Comparison of ENCODE assay signal across 13 mouse cellular contexts in genomic region chr3:98098676-98099075, GRCm38 (mm10).
DNase-seq lines count a peak whose midpoint lies in the region; ATAC-seq and TF ChIP-seq lines count a peak whose summit lies in the region.
"Had no signal": no experiment of that assay in that cellular context is flagged by ENCODE, and none has a peak within 500 bp of the region (broad histone marks: within the 10 kb centered on the region; RNA-seq: fewer than 3 reads in every experiment).

No protein-coding gene starts in this region.

- H3K36me3 ChIP-seq in kidney, embryonic 15.5 days, result peaks cover 77% of the 10 kb centered on the region
- peaks cover 66% of the 10 kb centered on the region for H3K36me3 ChIP-seq in lung, embryonic 15.5 days
- H3K36me3 ChIP-seq in stomach, postnatal 0 days (ENCODE audit: control insufficient read depth, insufficient read depth, low read length), result peaks cover 42% of the 10 kb centered on the region
- H3K36me3 ChIP-seq in heart, embryonic 11.5 days (ENCODE audit: control insufficient read depth, insufficient read depth, low read length), result peaks cover 37% of the 10 kb centered on the region

- no peak overlapping the region for H3K4me3 ChIP-seq in kidney, embryonic 15.5 days (replicated peaks)
- H3K4me3 ChIP-seq in lung, embryonic 15.5 days, result no peak overlapping the region
- H3K4me3 ChIP-seq in stomach, postnatal 0 days (ENCODE audit: low read depth, low read length), result no peak overlapping the region
- H3K4me3 ChIP-seq in heart, embryonic 11.5 days (ENCODE audit: low read depth, low read length), result no peak overlapping the region
- H3K4me3 ChIP-seq: heart, embryonic 12.5 days; hindbrain, embryonic 10.5 days; limb, embryonic 13.5 days; megakaryocyte, embryonic 14.5 days; myocyte had no signal

- TF ChIP-seq EP300 in stomach, postnatal 0 days (optimal IDR thresholded peaks at IDR 0.05), result no peak

- no peak for TF ChIP-seq CTCF in stomach, postnatal 0 days (IDR thresholded peaks at IDR 0.05; ENCODE audit: low read depth)

- DNase-seq in urinary bladder, postnatal 25 days (ENCODE audit: low spot score), result peak; percentile 27
- DNase-seq in urinary bladder, postnatal 10 days (ENCODE audit: low spot score), result no peak
- peak; percentile 76 for DNase-seq in stomach, postnatal 0 days (ENCODE audit: low spot score)
- DNase-seq in layer of hippocampus, postnatal 25 days (ENCODE audit: extremely low spot score in 1 of 2, low spot score in 1 of 2), result no peak

- no peak overlapping the region for H3K9ac ChIP-seq in kidney, embryonic 15.5 days
- no peak overlapping the region for H3K9ac ChIP-seq in lung, embryonic 15.5 days
- no peak overlapping the region for H3K9ac ChIP-seq in stomach, postnatal 0 days (ENCODE audit: low read length)
- H3K9ac ChIP-seq in heart, embryonic 11.5 days (ENCODE audit: low read depth, low read length), result no peak overlapping the region
- H3K9ac ChIP-seq: heart, embryonic 12.5 days; limb, embryonic 13.5 days had no signal

- WGBS in kidney, embryonic 15.5 days, result 68% methylated on average over 5 of the region's 5 CpGs
- 58% methylated on average over 5 of the region's 5 CpGs for WGBS in lung, embryonic 15.5 days
- WGBS in stomach, postnatal 0 days, result 55% methylated on average over 5 of the region's 5 CpGs
- 91% methylated on average over 5 of the region's 5 CpGs for WGBS in heart, embryonic 11.5 days (ENCODE audit: insufficient replicate concordance)

- 0 out of 2 replicates have a peak, but pooled peaks cover 5% of the 10 kb centered on the region for H3K9me3 ChIP-seq in kidney, embryonic 15.5 days (replicated peaks)
- no peaks in the 10 kb centered on the region for H3K9me3 ChIP-seq in lung, embryonic 15.5 days
- no peaks in the 10 kb centered on the region for H3K9me3 ChIP-seq in stomach, postnatal 0 days (ENCODE audit: control insufficient read depth, low read length)
- peaks cover 8% of the 10 kb centered on the region for H3K9me3 ChIP-seq in heart, embryonic 11.5 days (replicated peaks; ENCODE audit: control insufficient read depth, low read length)

- H3K4me2 ChIP-seq in kidney, embryonic 15.5 days, result no peak overlapping the region
- H3K4me2 ChIP-seq in lung, embryonic 15.5 days, result no peak overlapping the region
- no peak overlapping the region for H3K4me2 ChIP-seq in stomach, postnatal 0 days (replicated peaks; ENCODE audit: low read depth)
- no peak overlapping the region for H3K4me2 ChIP-seq in heart, embryonic 11.5 days
- H3K4me2 ChIP-seq: heart, embryonic 12.5 days; limb, embryonic 13.5 days had no signal

- no peaks in the 10 kb centered on the region for H3K27me3 ChIP-seq in kidney, embryonic 15.5 days
- no peaks in the 10 kb centered on the region for H3K27me3 ChIP-seq in lung, embryonic 15.5 days
- H3K27me3 ChIP-seq in stomach, postnatal 0 days (ENCODE audit: control insufficient read depth, insufficient read depth, low read length), result no peaks in the 10 kb centered on the region
- H3K27me3 ChIP-seq in heart, embryonic 11.5 days (ENCODE audit: control insufficient read depth, insufficient read depth, low read length), result no peaks in the 10 kb centered on the region
- H3K27me3 ChIP-seq: heart, embryonic 12.5 days; limb, embryonic 13.5 days; megakaryocyte, embryonic 14.5 days had no signal

- peak; percentile 48; the same call in 1 of the 2 replicates for ATAC-seq in kidney, embryonic 15.5 days (replicated peaks; ENCODE audit: low FRiP score)
- ATAC-seq in lung, embryonic 15.5 days (ENCODE audit: borderline replicate concordance, extremely low read depth, low FRiP score, low TSS enrichment), result peak; percentile 81
- peak; percentile 85 for ATAC-seq in stomach, postnatal 0 days (ENCODE audit: low FRiP score, low TSS enrichment)
- ATAC-seq in heart, embryonic 11.5 days (replicated peaks; ENCODE audit: insufficient number of reproducible peaks, low FRiP score, low TSS enrichment), result no peak
- no peak for ATAC-seq in megakaryocyte-erythroid progenitor cell, adult 5-6 weeks (replicated peaks; ENCODE audit: low FRiP score, low TSS enrichment, poor library complexity, severe bottlenecking)

- peaks cover 36% of the 10 kb centered on the region for H3K4me1 ChIP-seq in kidney, embryonic 15.5 days
- H3K4me1 ChIP-seq in lung, embryonic 15.5 days, result peaks cover 35% of the 10 kb centered on the region
- H3K4me1 ChIP-seq in stomach, postnatal 0 days (replicated peaks; ENCODE audit: control insufficient read depth, insufficient read depth), result no peaks in the 10 kb centered on the region
- peaks cover 23% of the 10 kb centered on the region for H3K4me1 ChIP-seq in heart, embryonic 11.5 days (ENCODE audit: control insufficient read depth, insufficient read depth, low read length)

- H3K27ac ChIP-seq in kidney, embryonic 15.5 days, result peak overlapping the region; percentile 75
- H3K27ac ChIP-seq in lung, embryonic 15.5 days, result peak overlapping the region; percentile 82
- H3K27ac ChIP-seq in stomach, postnatal 0 days (replicated peaks), result peak overlapping the region; percentile 74
- H3K27ac ChIP-seq in heart, embryonic 11.5 days (ENCODE audit: low read depth, low read length), result no peak overlapping the region
- H3K27ac ChIP-seq: hindbrain, embryonic 10.5 days; limb, embryonic 13.5 days had no signal

Comparison
In these comparisons a context has a peak if more than half of its experiments do, and no peak if none do; other contexts are left out.
1. DNase-seq: peak in urinary bladder, postnatal 25 days (single experiment) and stomach, postnatal 0 days (single experiment); none in urinary bladder, postnatal 10 days (single experiment) and layer of hippocampus, postnatal 25 days (0 of 2).
2. ATAC-seq: peak in kidney, embryonic 15.5 days (single experiment), lung, embryonic 15.5 days (single experiment) and stomach, postnatal 0 days (single experiment); none in heart, embryonic 11.5 days (single experiment) and megakaryocyte-erythroid progenitor cell, adult 5-6 weeks (single experiment).